Mouse (Mus musculus): ENCODE data around the gene Rfng.

DNA sequence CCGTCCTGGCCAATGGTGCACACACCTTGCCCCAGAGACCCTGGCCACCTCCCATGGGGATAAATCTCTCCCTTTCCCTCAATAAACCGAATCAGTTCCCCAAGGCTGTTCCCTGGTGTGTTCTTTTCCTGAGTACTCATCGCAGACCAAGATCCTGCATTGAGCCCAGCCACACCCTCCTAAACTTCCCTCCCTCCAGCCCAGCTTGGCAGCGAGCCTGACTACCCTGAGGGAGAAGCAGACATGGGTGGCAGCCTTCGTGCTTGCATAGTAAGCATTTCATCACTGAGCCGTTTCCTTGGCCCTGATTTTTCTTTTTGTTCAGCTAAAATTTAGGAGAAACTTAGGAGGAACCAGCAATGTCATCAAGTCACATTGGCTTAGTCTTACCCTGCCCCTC, 50.5 kb downstream of the Rfng start:
- TF ChIP-seq POLR2A (IDR thresholded peaks at IDR 0.05; ENCODE audit: borderline replicate concordance, extremely low read depth, low read depth, low read length): no peak
- TF ChIP-seq CTCF (IDR thresholded peaks at IDR 0.05; ENCODE audit: insufficient read depth, low read length): no peak

All from lung, adult 2 months (tissue).